Mouse (Mus musculus) CH12.LX (cell line): ENCODE data around the gene Krt14. TPM values are rescaled to one million over a fixed set of nuclear protein-coding genes. Genes with fewer than 3 reads are reported as not detected.

Experiments used
- DNase-seq: peaks from one replicate; pipeline ENCODE4 v3.0.0-alpha.2; 2013; ENCODE audit errors: extremely low read depth
- H3K27ac ChIP-seq: 2 replicates; pipeline ENCODE4 v1.5.1; 2012; ENCODE audit warnings: low read depth, mild to moderate bottlenecking, control low read depth, moderate library complexity; ENCODE audit not compliant: insufficient read depth
- H3K27me3 ChIP-seq: replicated peaks from 2 replicates; pipeline ENCODE3; 2012; ENCODE audit warnings: inconsistent platforms
- H3K36me3 ChIP-seq, 2 experiments: replicated peaks in 1 of 2; 2 replicates each; pipeline versions ENCODE3 to v1.6.1; 2012; ENCODE audit warnings: inconsistent platforms in 1 of 2, low read length in 1 of 2, mild to moderate bottlenecking in 1 of 2, mixed read lengths in 1 of 2, moderate library complexity in 1 of 2; ENCODE audit not compliant: control insufficient read depth in 1 of 2, insufficient read depth in 1 of 2
- H3K4me1 ChIP-seq, 2 experiments: 2 replicates each; pipeline ENCODE4 v1.6.1; 2012; ENCODE audit warnings: inconsistent platforms in 1 of 2, moderate library complexity in 1 of 2; ENCODE audit not compliant: insufficient read depth in 2 of 2, control insufficient read depth in 1 of 2
- H3K4me2 ChIP-seq: 2 replicates; pipeline ENCODE4 v1.6.1; 2012; ENCODE audit warnings: low read depth, mild to moderate bottlenecking, control low read depth; ENCODE audit not compliant: poor library complexity, insufficient read depth, severe bottlenecking
- H3K4me3 ChIP-seq, 3 experiments: fragments of 150-350 bp in 1 of 3; sonication (generic) in 1 of 3; replicated peaks in 1 of 3; 2 replicates each; pipeline versions ENCODE3 to v1.5.1; 2011 to 2012; ENCODE audit warnings: low read depth in 2 of 3, low read length in 2 of 3, mild to moderate bottlenecking in 2 of 3, moderate library complexity in 2 of 3, control low read depth in 1 of 3, improper control_type of control experiment in 1 of 3, inconsistent platforms in 1 of 3, mixed read lengths in 1 of 3; ENCODE audit not compliant: poor library complexity in 1 of 3
- H3K79me2 ChIP-seq: replicated peaks from 2 replicates; pipeline ENCODE4 v1.6.1; 2012; ENCODE audit warnings: mild to moderate bottlenecking, moderate library complexity; ENCODE audit not compliant: control insufficient read depth, poor library complexity, insufficient read depth, severe bottlenecking; ENCODE audit errors: extremely low read depth
- H3K9ac ChIP-seq: 2 replicates; pipeline ENCODE4 v1.6.1; 2012; ENCODE audit warnings: low read depth, mild to moderate bottlenecking, control low read depth, moderate library complexity; ENCODE audit not compliant: insufficient read depth
- H3K9me3 ChIP-seq: replicated peaks from 2 replicates; pipeline ENCODE3; 2012; ENCODE audit warnings: low read length, inconsistent platforms, mixed read lengths
- CTCF ChIP-seq, 2 experiments: IDR thresholded peaks in 1 of 2; conservative IDR thresholded peaks in 1 of 2; 2 replicates each; pipeline ENCODE4 v1.5.1; 2011 to 2012; ENCODE audit warnings: low read depth in 2 of 2, low read length in 2 of 2, improper control_type of control experiment in 1 of 2, inconsistent platforms in 1 of 2, mild to moderate bottlenecking in 1 of 2, moderate library complexity in 1 of 2
- ELF1 ChIP-seq: IDR thresholded peaks from 2 replicates; pipeline ENCODE4 v1.6.1; 2014; ENCODE audit warnings: low read depth, mild to moderate bottlenecking, inconsistent platforms, low read length, improper control_type of control experiment
- EP300 ChIP-seq: IDR thresholded peaks from 2 replicates; pipeline ENCODE4 v1.6.1; 2011; ENCODE audit warnings: low read length, improper control_type of control experiment
- ETS1 ChIP-seq: conservative IDR thresholded peaks from 2 replicates; pipeline ENCODE4 v1.6.1; 2012; ENCODE audit warnings: low read depth, mild to moderate bottlenecking, inconsistent platforms, low read length, improper control_type of control experiment, moderate library complexity
- GABPA ChIP-seq: IDR thresholded peaks from 2 replicates; pipeline ENCODE4 v1.6.1; 2012; ENCODE audit warnings: low read depth, low read length, improper control_type of control experiment, inconsistent platforms; ENCODE audit not compliant: insufficient replicate concordance
- JUN ChIP-seq: IDR thresholded peaks from 2 replicates; pipeline ENCODE4 v1.6.1; 2011; ENCODE audit warnings: low read depth, mild to moderate bottlenecking, low read length, improper control_type of control experiment, moderate library complexity; ENCODE audit not compliant: insufficient read depth
- KAT2A ChIP-seq: IDR thresholded peaks from 2 replicates; pipeline ENCODE4 v1.6.1; 2012; ENCODE audit warnings: low read length, improper control_type of control experiment, inconsistent platforms; ENCODE audit not compliant: insufficient replicate concordance
- MAFK ChIP-seq: IDR thresholded peaks from 2 replicates; pipeline ENCODE4 v1.6.1; 2011; ENCODE audit warnings: low read length, improper control_type of control experiment; ENCODE audit not compliant: insufficient replicate concordance
- MEF2A ChIP-seq: IDR thresholded peaks from 2 replicates; pipeline ENCODE4 v1.6.1; 2014; ENCODE audit warnings: low read depth, mild to moderate bottlenecking, inconsistent platforms, low read length, improper control_type of control experiment, borderline replicate concordance
- MXI1 ChIP-seq: IDR thresholded peaks from 2 replicates; pipeline ENCODE4 v1.6.1; 2011; ENCODE audit warnings: mild to moderate bottlenecking, low read depth, low read length, improper control_type of control experiment
- MYC ChIP-seq: IDR thresholded peaks from 2 replicates; pipeline ENCODE4 v1.6.1; 2011; ENCODE audit warnings: low read depth, mild to moderate bottlenecking, improper control_type of control experiment, low read length
- NELFE ChIP-seq: IDR thresholded peaks from 2 replicates; pipeline ENCODE4 v1.6.1; 2011; ENCODE audit warnings: low read depth, low read length, improper control_type of control experiment
- NRF1 ChIP-seq: IDR thresholded peaks from 2 replicates; pipeline ENCODE4 v1.6.1; 2014; ENCODE audit warnings: low read depth, mild to moderate bottlenecking, inconsistent platforms, low read length, improper control_type of control experiment, moderate library complexity
- POLR2A ChIP-seq: IDR thresholded peaks from 2 replicates; pipeline ENCODE4 v1.6.1; 2011; ENCODE audit warnings: low read depth, mild to moderate bottlenecking, improper control_type of control experiment, low read length
- RCOR1 ChIP-seq: conservative IDR thresholded peaks from 2 replicates; pipeline ENCODE4 v1.6.1; 2012; ENCODE audit warnings: low read depth, mild to moderate bottlenecking, inconsistent platforms, low read length, improper control_type of control experiment
- SIN3A ChIP-seq: IDR thresholded peaks from 2 replicates; pipeline ENCODE4 v1.6.1; 2012; ENCODE audit warnings: low read length, improper control_type of control experiment, inconsistent platforms
- SMC3 ChIP-seq: IDR thresholded peaks from 2 replicates; pipeline ENCODE4 v1.6.1; 2011; ENCODE audit warnings: low read depth, low read length, improper control_type of control experiment
- TBP ChIP-seq: conservative IDR thresholded peaks from 2 replicates; pipeline ENCODE4 v1.6.1; 2011; ENCODE audit warnings: low read depth, low read length, improper control_type of control experiment
- TCF12 ChIP-seq: IDR thresholded peaks from 2 replicates; pipeline ENCODE4 v1.6.1; 2014; ENCODE audit warnings: low read depth, mild to moderate bottlenecking, inconsistent platforms, low read length, improper control_type of control experiment
- USF2 ChIP-seq: conservative IDR thresholded peaks from 2 replicates; pipeline ENCODE4 v1.6.1; 2011; ENCODE audit warnings: low read depth, low read length, improper control_type of control experiment
- ZC3H11A ChIP-seq: IDR thresholded peaks from 2 replicates; pipeline ENCODE4 v1.6.1; 2012; ENCODE audit warnings: low read depth, mild to moderate bottlenecking, inconsistent platforms, low read length, improper control_type of control experiment
- ZMIZ1 ChIP-seq: IDR thresholded peaks from 2 replicates; pipeline ENCODE4 v1.6.1; 2012; ENCODE audit warnings: low read depth, mild to moderate bottlenecking, inconsistent platforms, low read length, improper control_type of control experiment
- ZNF384 ChIP-seq: IDR thresholded peaks from 2 replicates; pipeline ENCODE4 v1.6.1; 2012; ENCODE audit warnings: low read depth, low read length, improper control_type of control experiment, inconsistent platforms
- dilution Hi-C: fragments of 300-500 bp; cut with MboI; formaldehyde crosslinking; loops from 2 replicates; pipeline ENCODE4 v1.14.3; 2020; ENCODE audit warnings: low sequenced_read_pairs; ENCODE audit not compliant: extremely low pct_unique_long_range_greater_than_20kb, extremely low pct_ligation_motif_present
- in situ Hi-C: fragments of 300-500 bp; cut with MboI; formaldehyde crosslinking; loops from 3 replicates; pipeline ENCODE4 v1.14.3; 2019; ENCODE audit warnings: low sequenced_read_pairs, low pct_ligation_motif_present, low pct_unique_long_range_greater_than_20kb, mixed read lengths
- polyA plus RNA-seq: library from polyadenylated mRNA; unstranded; fragments of >175 nt; gene quantifications from 2 replicates; pipeline ENCODE4 v1.2.1, GENCODE M21; 2012; ENCODE audit warnings: low read depth; ENCODE audit not compliant: insufficient read length
- total RNA-seq, 2 experiments: library from RNA; depleted of rRNA; stranded (reverse); fragments of 300-350 nt in 1 of 2; fragments of >200 nt in 1 of 2; gene quantifications; 2 replicates each; pipeline ENCODE4 v1.2.3; 2012 to 2014

The Krt14 gene
- total and polyA plus RNA-seq, 3 experiments: not detected

DNA sequence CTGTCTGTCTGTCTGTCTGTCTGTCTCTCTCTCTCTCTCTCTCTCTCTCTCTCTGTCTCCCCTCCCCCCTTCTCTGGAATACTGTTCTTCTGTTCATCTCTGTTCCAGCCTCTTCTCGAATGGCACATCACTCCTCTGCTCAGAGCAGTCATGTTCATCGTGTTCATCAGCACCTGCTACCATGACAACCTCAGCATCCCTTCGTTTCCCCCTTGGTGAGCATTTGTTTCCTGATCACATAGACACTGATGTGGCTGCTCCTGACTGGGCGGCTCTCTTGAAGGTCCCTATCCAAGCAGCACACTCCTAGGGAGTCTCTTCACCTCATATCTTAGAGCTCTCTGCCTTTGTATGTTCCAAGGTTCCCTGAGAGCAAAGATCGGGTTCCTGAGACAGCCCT is 29.0 kb downstream of the Krt14 start:
- Histone ChIP-seq H3K27ac (no peak overlapping the region), H3K4me1 (no peaks in the 10 kb centered on the region), H3K9ac (no peak overlapping the region), H3K79me2 (no peaks in the 10 kb centered on the region), H3K27me3 (peaks cover 92% of the 10 kb centered on the region), H3K4me2 (no peak overlapping the region), H3K36me3 (no peaks in the 10 kb centered on the region), H3K9me3 (no peaks in the 10 kb centered on the region), H3K4me3 (no peak overlapping the region)
- TF ChIP-seq ZMIZ1: no peak
- no peak for TF ChIP-seq EP300
- no peak for TF ChIP-seq SMC3
- no peak for TF ChIP-seq MXI1
- no peak for TF ChIP-seq POLR2A
- dilution Hi-C loops: no loop called here
- no peak for DNase-seq
- in situ Hi-C loops: no loop called here

DNA sequence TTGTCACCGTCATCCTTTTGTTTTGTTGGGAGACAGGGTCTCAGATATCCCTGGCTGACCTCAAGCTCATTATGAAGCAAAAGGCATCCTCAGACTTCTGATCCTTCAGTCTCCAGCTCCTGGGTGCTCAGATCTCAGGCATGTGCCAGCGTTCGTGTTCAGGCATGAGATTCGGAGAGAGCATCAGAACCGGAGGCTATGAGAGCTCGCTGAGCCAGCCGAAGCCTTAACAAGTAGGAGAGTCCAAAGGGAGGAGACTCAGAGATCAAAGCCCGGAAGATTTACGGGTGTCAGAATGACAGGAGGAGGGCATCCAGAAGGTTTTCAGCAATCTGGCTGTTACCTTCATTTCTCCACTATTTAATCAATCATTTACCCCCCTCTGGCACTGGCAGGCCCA is 30.6 kb downstream of the Krt14 start:
- no peaks in the 10 kb centered on the region for H3K9me3 ChIP-seq
- no peak overlapping the region for H3K27ac ChIP-seq
- no peak overlapping the region for H3K4me3 ChIP-seq
- in situ Hi-C loops (no loop called here), dilution Hi-C loops (no loop called here)
- H3K4me2 ChIP-seq: no peak overlapping the region
- H3K4me1 ChIP-seq: no peaks in the 10 kb centered on the region
- no peak for DNase-seq
- H3K36me3 ChIP-seq: no peaks in the 10 kb centered on the region
- H3K79me2 ChIP-seq: no peaks in the 10 kb centered on the region
- TF ChIP-seq MYC (no peak), GABPA (no peak), ZNF384 (no peak), KAT2A (no peak), ELF1 (no peak), NELFE (no peak), MEF2A (no peak), SIN3A (no peak), TCF12 (no peak), TBP (no peak), RCOR1 (no peak), ZC3H11A (no peak), SMC3 (no peak), JUN (no peak), USF2 (no peak), CTCF (conservative IDR thresholded peaks at IDR 0.05 in 1 of 2, IDR thresholded peaks at IDR 0.05 in 1 of 2; ENCODE audit: low read depth in 2 of 2, low read length in 2 of 2) (no peak), NRF1 (no peak), MAFK (no peak), ETS1 (no peak)
- TF ChIP-seq, all 38 proteins: peak for 0
- peaks cover 92% of the 10 kb centered on the region for H3K27me3 ChIP-seq
- no peak overlapping the region for H3K9ac ChIP-seq
